Mouse (Mus musculus) CH12.LX (cell line): ENCODE measurements around the gene Dennd6a. TPM values are rescaled to one million over a fixed set of nuclear protein-coding genes. Genes with fewer than 3 reads are reported as not detected.

Experiments used
- DNase-seq: peaks from one replicate; pipeline ENCODE4 v3.0.0-alpha.2; 2013; ENCODE audit errors: extremely low read depth
- H3K27ac ChIP-seq: 2 replicates; pipeline ENCODE4 v1.5.1; 2012; ENCODE audit warnings: low read depth, mild to moderate bottlenecking, control low read depth, moderate library complexity; ENCODE audit not compliant: insufficient read depth
- H3K27me3 ChIP-seq: replicated peaks from 2 replicates; pipeline ENCODE3; 2012; ENCODE audit warnings: inconsistent platforms
- H3K36me3 ChIP-seq, 2 experiments: replicated peaks in 1 of 2; 2 replicates each; pipeline versions ENCODE3 to v1.6.1; 2012; ENCODE audit warnings: inconsistent platforms in 1 of 2, low read length in 1 of 2, mild to moderate bottlenecking in 1 of 2, mixed read lengths in 1 of 2, moderate library complexity in 1 of 2; ENCODE audit not compliant: control insufficient read depth in 1 of 2, insufficient read depth in 1 of 2
- H3K4me1 ChIP-seq, 2 experiments: 2 replicates each; pipeline ENCODE4 v1.6.1; 2012; ENCODE audit warnings: inconsistent platforms in 1 of 2, moderate library complexity in 1 of 2; ENCODE audit not compliant: insufficient read depth in 2 of 2, control insufficient read depth in 1 of 2
- H3K4me2 ChIP-seq: 2 replicates; pipeline ENCODE4 v1.6.1; 2012; ENCODE audit warnings: low read depth, mild to moderate bottlenecking, control low read depth; ENCODE audit not compliant: poor library complexity, insufficient read depth, severe bottlenecking
- H3K4me3 ChIP-seq, 3 experiments: fragments of 150-350 bp in 1 of 3; sonication (generic) in 1 of 3; replicated peaks in 1 of 3; 2 replicates each; pipeline versions ENCODE3 to v1.5.1; 2011 to 2012; ENCODE audit warnings: low read depth in 2 of 3, low read length in 2 of 3, mild to moderate bottlenecking in 2 of 3, moderate library complexity in 2 of 3, control low read depth in 1 of 3, improper control_type of control experiment in 1 of 3, inconsistent platforms in 1 of 3, mixed read lengths in 1 of 3; ENCODE audit not compliant: poor library complexity in 1 of 3
- H3K79me2 ChIP-seq: replicated peaks from 2 replicates; pipeline ENCODE4 v1.6.1; 2012; ENCODE audit warnings: mild to moderate bottlenecking, moderate library complexity; ENCODE audit not compliant: control insufficient read depth, poor library complexity, insufficient read depth, severe bottlenecking; ENCODE audit errors: extremely low read depth
- H3K9ac ChIP-seq: 2 replicates; pipeline ENCODE4 v1.6.1; 2012; ENCODE audit warnings: low read depth, mild to moderate bottlenecking, control low read depth, moderate library complexity; ENCODE audit not compliant: insufficient read depth
- H3K9me3 ChIP-seq: replicated peaks from 2 replicates; pipeline ENCODE3; 2012; ENCODE audit warnings: low read length, inconsistent platforms, mixed read lengths
- CHD1 ChIP-seq: IDR thresholded peaks from 2 replicates; pipeline ENCODE4 v1.6.1; 2012; ENCODE audit warnings: low read depth, low read length, improper control_type of control experiment, inconsistent platforms
- CTCF ChIP-seq, 2 experiments: IDR thresholded peaks in 1 of 2; conservative IDR thresholded peaks in 1 of 2; 2 replicates each; pipeline ENCODE4 v1.5.1; 2011 to 2012; ENCODE audit warnings: low read depth in 2 of 2, low read length in 2 of 2, improper control_type of control experiment in 1 of 2, inconsistent platforms in 1 of 2, mild to moderate bottlenecking in 1 of 2, moderate library complexity in 1 of 2
- GABPA ChIP-seq: IDR thresholded peaks from 2 replicates; pipeline ENCODE4 v1.6.1; 2012; ENCODE audit warnings: low read depth, low read length, improper control_type of control experiment, inconsistent platforms; ENCODE audit not compliant: insufficient replicate concordance
- JUN ChIP-seq: IDR thresholded peaks from 2 replicates; pipeline ENCODE4 v1.6.1; 2011; ENCODE audit warnings: low read depth, mild to moderate bottlenecking, low read length, improper control_type of control experiment, moderate library complexity; ENCODE audit not compliant: insufficient read depth
- MAFK ChIP-seq: IDR thresholded peaks from 2 replicates; pipeline ENCODE4 v1.6.1; 2011; ENCODE audit warnings: low read length, improper control_type of control experiment; ENCODE audit not compliant: insufficient replicate concordance
- MAX ChIP-seq: IDR thresholded peaks from 2 replicates; pipeline ENCODE4 v1.6.1; 2011; ENCODE audit warnings: low read length, improper control_type of control experiment
- MXI1 ChIP-seq: IDR thresholded peaks from 2 replicates; pipeline ENCODE4 v1.6.1; 2011; ENCODE audit warnings: mild to moderate bottlenecking, low read depth, low read length, improper control_type of control experiment
- MYC ChIP-seq: IDR thresholded peaks from 2 replicates; pipeline ENCODE4 v1.6.1; 2011; ENCODE audit warnings: low read depth, mild to moderate bottlenecking, improper control_type of control experiment, low read length
- POLR2AphosphoS2 ChIP-seq: IDR thresholded peaks from 2 replicates; pipeline ENCODE4 v1.6.1; 2011; ENCODE audit warnings: low read depth, low read length, improper control_type of control experiment
- RCOR1 ChIP-seq: conservative IDR thresholded peaks from 2 replicates; pipeline ENCODE4 v1.6.1; 2012; ENCODE audit warnings: low read depth, mild to moderate bottlenecking, inconsistent platforms, low read length, improper control_type of control experiment
- SMC3 ChIP-seq: IDR thresholded peaks from 2 replicates; pipeline ENCODE4 v1.6.1; 2011; ENCODE audit warnings: low read depth, low read length, improper control_type of control experiment
- UBTF ChIP-seq: IDR thresholded peaks from 2 replicates; pipeline ENCODE4 v1.6.1; 2012; ENCODE audit warnings: low read depth, mild to moderate bottlenecking, inconsistent platforms, low read length, improper control_type of control experiment, moderate library complexity
- USF2 ChIP-seq: conservative IDR thresholded peaks from 2 replicates; pipeline ENCODE4 v1.6.1; 2011; ENCODE audit warnings: low read depth, low read length, improper control_type of control experiment
- ZMIZ1 ChIP-seq: IDR thresholded peaks from 2 replicates; pipeline ENCODE4 v1.6.1; 2012; ENCODE audit warnings: low read depth, mild to moderate bottlenecking, inconsistent platforms, low read length, improper control_type of control experiment
- dilution Hi-C: fragments of 300-500 bp; cut with MboI; formaldehyde crosslinking; loops from 2 replicates; pipeline ENCODE4 v1.14.3; 2020; ENCODE audit warnings: low sequenced_read_pairs; ENCODE audit not compliant: extremely low pct_unique_long_range_greater_than_20kb, extremely low pct_ligation_motif_present
- in situ Hi-C: fragments of 300-500 bp; cut with MboI; formaldehyde crosslinking; loops from 3 replicates; pipeline ENCODE4 v1.14.3; 2019; ENCODE audit warnings: low sequenced_read_pairs, low pct_ligation_motif_present, low pct_unique_long_range_greater_than_20kb, mixed read lengths
- polyA plus RNA-seq: library from polyadenylated mRNA; unstranded; fragments of >175 nt; gene quantifications from 2 replicates; pipeline ENCODE4 v1.2.1, GENCODE M21; 2012; ENCODE audit warnings: low read depth; ENCODE audit not compliant: insufficient read length
- total RNA-seq, 2 experiments: library from RNA; depleted of rRNA; stranded (reverse); fragments of 300-350 nt in 1 of 2; fragments of >200 nt in 1 of 2; gene quantifications; 2 replicates each; pipeline ENCODE4 v1.2.3; 2012 to 2014

Gene Dennd6a
- total and polyA plus RNA-seq, 3 experiments, result 6.5 to 22.9 (median 13.0) TPM

DNA sequence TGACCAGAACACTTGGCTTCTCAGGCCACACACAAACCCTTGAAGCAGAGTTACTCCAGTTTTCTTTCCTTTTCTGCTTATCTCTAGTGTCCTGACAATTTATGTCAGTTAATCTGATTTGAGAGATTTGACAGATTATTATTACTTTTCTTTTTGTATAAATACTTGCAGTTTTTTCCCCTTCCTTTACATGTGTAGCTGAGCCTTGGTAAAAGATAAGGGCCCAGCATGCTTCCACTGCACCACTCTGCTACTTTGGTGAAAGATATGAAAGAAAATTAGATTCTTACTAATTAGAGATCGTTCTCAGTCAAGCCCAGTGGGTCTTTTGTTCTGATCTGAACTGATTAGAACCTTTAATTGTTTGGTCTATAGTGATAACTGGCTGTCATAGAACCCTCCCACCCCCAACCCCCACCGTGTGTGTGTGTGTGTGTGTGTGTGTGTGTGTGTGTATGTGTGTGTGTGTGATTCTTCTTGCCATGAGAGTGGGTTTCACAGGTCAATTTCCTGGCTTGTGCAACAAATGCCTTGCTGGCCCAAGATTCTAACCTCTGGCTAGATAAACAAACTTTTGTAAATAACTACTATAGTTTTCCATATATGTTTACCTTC is 19.7 kb downstream of the Dennd6a start:
- Histone ChIP-seq H3K4me1 (peaks cover 0 to 11% of the 10 kb centered on the region in 2 experiments; a peak in 2 of 4 replicates), H3K9ac (no peak overlapping the region), H3K9me3 (peaks cover 5% of the 10 kb centered on the region), H3K79me2 (no peaks in the 10 kb centered on the region), H3K27me3 (no peaks in the 10 kb centered on the region), H3K4me3 (no peak overlapping the region), H3K36me3 (peaks cover 5 to 33% of the 10 kb centered on the region in 2 experiments), H3K4me2 (no peak overlapping the region), H3K27ac (no peak overlapping the region)
- in situ Hi-C loops (no loop called here), dilution Hi-C loops (no loop called here)
- no peak for TF ChIP-seq UBTF
- no peak for TF ChIP-seq MAFK
- no peak for TF ChIP-seq USF2
- TF ChIP-seq MAX, result no peak
- no peak for TF ChIP-seq JUN
- no peak for DNase-seq

DNA sequence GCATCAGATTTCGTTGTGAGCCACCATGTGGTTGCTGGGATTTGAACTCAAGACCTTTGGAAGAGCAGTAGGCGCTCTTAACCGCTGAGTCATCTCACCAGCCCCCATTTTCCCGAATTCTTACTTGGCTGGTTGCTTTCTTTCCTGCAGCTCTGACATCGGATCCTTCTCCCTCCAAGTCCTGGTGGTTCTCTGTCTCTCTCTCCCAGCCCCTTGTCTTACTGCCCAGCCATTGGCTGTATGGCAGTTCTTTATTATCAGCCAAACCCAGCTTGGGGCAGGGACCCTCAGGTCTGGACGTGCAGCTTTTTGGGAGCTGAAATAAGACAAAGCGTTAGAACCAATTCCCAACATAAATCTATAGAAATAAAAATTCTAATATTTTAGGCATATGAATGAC is 21.5 kb downstream of the Dennd6a start:
- H3K79me2 ChIP-seq, result no peaks in the 10 kb centered on the region
- H3K4me3 ChIP-seq, result no peak overlapping the region
- H3K27ac ChIP-seq, result no peak overlapping the region
- no peak overlapping the region for H3K9ac ChIP-seq
- in situ Hi-C loops, result no loop called here
- DNase-seq, result no peak
- H3K36me3 ChIP-seq, result peaks cover 5 to 39% of the 10 kb centered on the region in 2 experiments
- no peak overlapping the region for H3K4me2 ChIP-seq
- H3K9me3 ChIP-seq, result peaks cover 5% of the 10 kb centered on the region
- TF ChIP-seq CHD1 (no peak), SMC3 (no peak), POLR2AphosphoS2 (no peak), ZMIZ1 (no peak), RCOR1 (no peak), MYC (no peak), GABPA (no peak), MXI1 (no peak), CTCF (conservative IDR thresholded peaks at IDR 0.05 in 1 of 2, IDR thresholded peaks at IDR 0.05 in 1 of 2; ENCODE audit: low read depth in 2 of 2, low read length in 2 of 2) (no peak)
- dilution Hi-C loops, result no loop called here
- H3K27me3 ChIP-seq, result no peaks in the 10 kb centered on the region
- peaks cover 0 to 11% of the 10 kb centered on the region in 2 experiments; a peak in 2 of 4 replicates for H3K4me1 ChIP-seq
